Mouse (Mus musculus) liver, postnatal 0 days (tissue): Measurements from ENCODE around the gene Olfr1180.

Source experiments
- CTCF ChIP-seq: sonication (generic); IDR thresholded peaks from 2 replicates; pipeline ENCODE4 v1.5.1; 2016; ENCODE audit warnings: antibody characterized with exemption, low read depth
- EP300 ChIP-seq: IDR thresholded peaks from 2 replicates; pipeline ENCODE4 v1.6.1; 2016; ENCODE audit warnings: antibody characterized with exemption, low read depth, mild to moderate bottlenecking

DNA sequence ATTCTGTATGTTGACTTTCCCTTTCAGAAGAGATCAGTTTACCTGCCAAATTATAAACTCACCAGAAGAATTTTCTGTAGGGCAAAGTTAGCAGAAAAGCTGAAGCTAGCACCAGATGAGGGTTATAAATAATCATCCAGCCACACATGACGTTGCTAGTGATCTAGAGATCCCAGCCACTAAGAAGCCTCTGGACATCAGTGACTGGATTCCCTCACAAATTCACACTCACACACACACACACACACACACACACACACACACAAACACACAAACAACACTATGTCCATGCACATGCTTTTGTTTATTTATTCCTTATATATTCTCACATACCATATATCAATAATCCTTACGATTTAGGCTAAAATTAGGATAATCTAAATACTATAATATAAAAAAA, at the start of gene Olfr1180:
- no peak for TF ChIP-seq CTCF
- no peak for TF ChIP-seq EP300
